Mouse (Mus musculus) induced T-regulatory cell, adult 2 months (primary cell): ENCODE measurements at regions not wholly inside any gene's neighbourhood (a gene's known extent, or its start where the extent isn't known, plus 50 kb on each side); places are given as distances from the start of the nearest gene placed in this dataset.

ENCODE experiments used
- DNase-seq: peaks from one replicate; pipeline ENCODE4 v3.0.0-alpha.2; 2012; ENCODE audit warnings: low read depth

- no peak for DNase-seq
These were observed 332.4 kb upstream of the Sox9 start for GRCm38 (mm10) chr11:112449632-112450031.

- no peak for DNase-seq
These were observed 331.8 kb upstream of the Sox9 start for GRCm38 (mm10) chr11:112450227-112450626.

GRCm38 (mm10) chr11:112458075-112458474 is 323.9 kb upstream of the Sox9 start:
- DNase-seq = no peak

GRCm38 (mm10) chr11:112463121-112463520 is 318.9 kb upstream of the Sox9 start:
- no peak for DNase-seq

GRCm38 (mm10) chr11:112464386-112464785 is 317.6 kb upstream of the Sox9 start:
- no peak for DNase-seq

- no peak for DNase-seq
These were observed 311.7 kb upstream of the Sox9 start for GRCm38 (mm10) chr11:112470336-112470735.

GRCm38 (mm10) chr11:112473237-112473636 is 308.8 kb upstream of the Sox9 start:
- no peak for DNase-seq

- no peak for DNase-seq
These were observed 308.3 kb upstream of the Sox9 start for GRCm38 (mm10) chr11:112473681-112474080.

- no peak for DNase-seq
These were observed 301.7 kb upstream of the Sox9 start for GRCm38 (mm10) chr11:112480360-112480759.

GRCm38 (mm10) chr11:112501781-112502180 is 280.2 kb upstream of the Sox9 start:
- DNase-seq = no peak

- DNase-seq = no peak
These were observed 262.9 kb upstream of the Sox9 start for GRCm38 (mm10) chr11:112519076-112519475.

GRCm38 (mm10) chr11:112524983-112525382 is 257.0 kb upstream of the Sox9 start:
- DNase-seq = no peak

GRCm38 (mm10) chr11:112542573-112542972 is 239.5 kb upstream of the Sox9 start:
- no peak for DNase-seq

- no peak for DNase-seq
These were observed 238.6 kb upstream of the Sox9 start for GRCm38 (mm10) chr11:112543473-112543872.

- DNase-seq = no peak
These were observed 236.6 kb upstream of the Sox9 start for GRCm38 (mm10) chr11:112545231-112546010.

GRCm38 (mm10) chr11:112546162-112546561 is 235.9 kb upstream of the Sox9 start:
- no peak for DNase-seq

- no peak for DNase-seq
These were observed 229.2 kb upstream of the Sox9 start for GRCm38 (mm10) chr11:112552838-112553237.

GRCm38 (mm10) chr11:112563027-112563426 is 219.0 kb upstream of the Sox9 start:
- no peak for DNase-seq

GRCm38 (mm10) chr11:112564706-112565215 is 217.3 kb upstream of the Sox9 start:
- no peak for DNase-seq

GRCm38 (mm10) chr11:112566071-112566470 is 216.0 kb upstream of the Sox9 start:
- no peak for DNase-seq

GRCm38 (mm10) chr11:112587386-112587785 is 194.6 kb upstream of the Sox9 start:
- no peak for DNase-seq

- no peak for DNase-seq
These were observed 193.9 kb upstream of the Sox9 start for GRCm38 (mm10) chr11:112588088-112588487.

- no peak for DNase-seq
These were observed 191.8 kb upstream of the Sox9 start for GRCm38 (mm10) chr11:112590214-112590613.
